Mouse (Mus musculus): Measurements from ENCODE around the gene Tiam1. TPM values are rescaled to one million over a fixed set of nuclear protein-coding genes. Genes with fewer than 3 reads are reported as not detected.

Gene Tiam1
- total and polyA plus RNA-seq, 3 experiments, result 1.8 to 5.3 (median 2.9) TPM

DNA sequence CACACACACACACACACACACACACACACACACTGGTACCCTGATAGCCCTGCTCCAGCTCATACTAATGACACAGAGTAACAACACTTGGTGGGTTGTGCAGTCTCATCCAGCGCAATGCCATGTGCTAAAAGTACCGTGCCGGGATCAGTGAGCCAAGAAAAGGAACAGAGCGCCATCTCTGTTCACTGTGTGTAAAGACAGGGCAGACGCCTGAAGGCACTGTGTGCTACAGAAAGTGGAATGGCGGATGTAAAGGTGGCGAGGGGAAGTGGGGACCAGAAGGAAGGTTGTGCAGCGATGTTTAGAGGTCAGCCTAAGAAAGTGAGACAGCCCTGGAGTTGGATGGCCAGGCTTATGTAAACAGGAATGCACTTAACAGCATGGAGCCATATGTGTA, 221.1 kb downstream of the Tiam1 start:
- TF ChIP-seq GATA2 (IDR thresholded peaks at IDR 0.05; ENCODE audit: borderline replicate concordance, low read depth, low read length) (no peak), CTCF (IDR thresholded peaks at IDR 0.05; ENCODE audit: low read depth, low read length) (no peak), GATA1 (IDR thresholded peaks at IDR 0.05; ENCODE audit: borderline replicate concordance, low read length) (no peak), TAL1 (conservative IDR thresholded peaks at IDR 0.05; ENCODE audit: low read depth, low read length) (no peak), POLR2AphosphoS5 (IDR thresholded peaks at IDR 0.05; ENCODE audit: insufficient replicate concordance, low read depth, low read length) (no peak)
- no peak overlapping the region for H3K4me3 ChIP-seq (ENCODE audit: low read depth, low read length)
- no peaks in the 10 kb centered on the region for H3K36me3 ChIP-seq (replicated peaks)
- peaks cover 64% of the 10 kb centered on the region for H3K9me3 ChIP-seq (replicated peaks)
- ATAC-seq (ENCODE audit: extremely low read depth, insufficient number of reproducible peaks, low FRiP score, poor library complexity, severe bottlenecking), result no peak
- DNase-seq (ENCODE audit: low spot score), result no peak
- H3K4me1 ChIP-seq (ENCODE audit: insufficient read depth, low read depth, low read length), result no peaks in the 10 kb centered on the region
- no peaks in the 10 kb centered on the region; the same call in 1 of the 2 replicates for H3K27me3 ChIP-seq (ENCODE audit: insufficient read depth, low read length)

- no peaks in the 10 kb centered on the region; the same call in 1 of the 2 replicates for H3K27me3 ChIP-seq (ENCODE audit: insufficient read depth, low read length)
- no peaks in the 10 kb centered on the region for H3K4me1 ChIP-seq (ENCODE audit: insufficient read depth, low read depth, low read length)
- ATAC-seq (ENCODE audit: extremely low read depth, insufficient number of reproducible peaks, low FRiP score, poor library complexity, severe bottlenecking), result no peak
- no peak for DNase-seq (ENCODE audit: low spot score)
- TF ChIP-seq GATA1 (IDR thresholded peaks at IDR 0.05; ENCODE audit: borderline replicate concordance, low read length) (no peak), CTCF (IDR thresholded peaks at IDR 0.05; ENCODE audit: low read depth, low read length) (no peak), GATA2 (IDR thresholded peaks at IDR 0.05; ENCODE audit: borderline replicate concordance, low read depth, low read length) (no peak), TAL1 (conservative IDR thresholded peaks at IDR 0.05; ENCODE audit: low read depth, low read length) (no peak), POLR2AphosphoS5 (IDR thresholded peaks at IDR 0.05; ENCODE audit: insufficient replicate concordance, low read depth, low read length) (no peak)
- peaks cover 59% of the 10 kb centered on the region for H3K9me3 ChIP-seq (replicated peaks)
- no peaks in the 10 kb centered on the region for H3K36me3 ChIP-seq (replicated peaks)
- no peak overlapping the region for H3K4me3 ChIP-seq (ENCODE audit: low read depth, low read length)
These were observed 222.2 kb downstream of the Tiam1 start for GRCm38 (mm10) chr16:89921370-89921769.

- ATAC-seq (ENCODE audit: extremely low read depth, insufficient number of reproducible peaks, low FRiP score, poor library complexity, severe bottlenecking) (no peak), DNase-seq (ENCODE audit: low spot score) (no peak)
- no peak for TF ChIP-seq TAL1 (conservative IDR thresholded peaks at IDR 0.05; ENCODE audit: low read depth, low read length)
- no peak for TF ChIP-seq CTCF (IDR thresholded peaks at IDR 0.05; ENCODE audit: low read depth, low read length)
- TF ChIP-seq POLR2AphosphoS5 (IDR thresholded peaks at IDR 0.05; ENCODE audit: insufficient replicate concordance, low read depth, low read length), result no peak
- no peak for TF ChIP-seq GATA2 (IDR thresholded peaks at IDR 0.05; ENCODE audit: borderline replicate concordance, low read depth, low read length)
- TF ChIP-seq GATA1 (IDR thresholded peaks at IDR 0.05; ENCODE audit: borderline replicate concordance, low read length), result no peak
- Histone ChIP-seq H3K4me3 (ENCODE audit: low read depth, low read length) (no peak overlapping the region), H3K36me3 (replicated peaks) (no peaks in the 10 kb centered on the region), H3K4me1 (ENCODE audit: insufficient read depth, low read depth, low read length) (no peaks in the 10 kb centered on the region), H3K27me3 (ENCODE audit: insufficient read depth, low read length) (no peaks in the 10 kb centered on the region; the same call in 1 of the 2 replicates), H3K9me3 (replicated peaks) (peaks cover 52% of the 10 kb centered on the region)
These were observed 223.2 kb downstream of the Tiam1 start for GRCm38 (mm10) chr16:89920417-89920816.

DNA sequence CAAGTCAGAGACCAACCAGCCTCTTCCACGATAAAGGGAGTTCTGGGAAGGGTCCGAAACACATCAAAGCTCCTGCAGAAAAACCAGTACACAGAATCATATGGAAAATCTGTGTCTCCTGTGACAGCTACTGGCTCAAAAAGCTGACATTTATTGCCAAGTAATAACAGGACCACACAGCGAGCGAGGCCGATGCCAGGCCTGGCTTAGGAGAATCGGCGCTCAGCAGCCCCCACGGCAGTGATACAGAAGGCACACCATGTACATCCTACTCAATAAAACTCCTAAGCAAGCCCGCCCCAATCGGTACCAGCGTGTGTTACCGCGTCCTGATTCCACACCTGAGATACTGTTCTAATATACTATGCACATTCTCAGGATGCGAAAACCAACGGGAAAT, 226.2 kb downstream of the Tiam1 start:
- TF ChIP-seq TAL1 (conservative IDR thresholded peaks at IDR 0.05; ENCODE audit: low read depth, low read length) (no peak), CTCF (IDR thresholded peaks at IDR 0.05; ENCODE audit: low read depth, low read length) (no peak), GATA1 (IDR thresholded peaks at IDR 0.05; ENCODE audit: borderline replicate concordance, low read length) (no peak), POLR2AphosphoS5 (IDR thresholded peaks at IDR 0.05; ENCODE audit: insufficient replicate concordance, low read depth, low read length) (no peak), GATA2 (IDR thresholded peaks at IDR 0.05; ENCODE audit: borderline replicate concordance, low read depth, low read length) (no peak)
- Histone ChIP-seq H3K27me3 (ENCODE audit: insufficient read depth, low read length) (no peaks in the 10 kb centered on the region; the same call in 1 of the 2 replicates), H3K4me3 (ENCODE audit: low read depth, low read length) (no peak overlapping the region), H3K36me3 (replicated peaks) (no peaks in the 10 kb centered on the region), H3K9me3 (replicated peaks) (peaks cover 47% of the 10 kb centered on the region), H3K4me1 (ENCODE audit: insufficient read depth, low read depth, low read length) (no peaks in the 10 kb centered on the region)
- ATAC-seq (ENCODE audit: extremely low read depth, insufficient number of reproducible peaks, low FRiP score, poor library complexity, severe bottlenecking) (no peak), DNase-seq (ENCODE audit: low spot score) (no peak)

DNA sequence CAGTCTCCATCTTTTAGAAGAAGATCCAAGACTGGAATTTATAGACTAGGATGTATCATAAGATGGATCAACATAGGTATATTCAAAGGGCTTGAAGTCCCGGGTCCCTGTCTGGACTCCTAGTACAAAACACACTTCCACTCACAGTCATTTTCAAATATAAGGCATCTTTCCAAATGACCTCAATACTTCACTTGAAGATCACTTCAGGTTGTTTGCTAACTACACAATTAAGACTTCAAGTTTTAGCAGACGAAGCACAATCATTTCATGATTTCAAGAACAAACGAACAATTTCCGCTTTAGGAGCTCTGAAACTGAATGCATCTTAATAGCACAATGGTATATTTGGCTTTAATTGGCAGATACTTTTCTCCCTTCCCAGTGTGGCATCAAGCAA, 228.6 kb downstream of the Tiam1 start:
- no peak for TF ChIP-seq CTCF (IDR thresholded peaks at IDR 0.05; ENCODE audit: low read depth, low read length)
- TF ChIP-seq GATA1 (IDR thresholded peaks at IDR 0.05; ENCODE audit: borderline replicate concordance, low read length), result no peak
- peaks cover 45% of the 10 kb centered on the region for H3K9me3 ChIP-seq (replicated peaks)
- H3K4me3 ChIP-seq (ENCODE audit: low read depth, low read length), result no peak overlapping the region
- H3K27me3 ChIP-seq (ENCODE audit: insufficient read depth, low read length), result no peaks in the 10 kb centered on the region; the same call in 1 of the 2 replicates
- no peaks in the 10 kb centered on the region for H3K36me3 ChIP-seq (replicated peaks)
- H3K4me1 ChIP-seq (ENCODE audit: insufficient read depth, low read depth, low read length), result no peaks in the 10 kb centered on the region
- no peak for ATAC-seq (ENCODE audit: extremely low read depth, insufficient number of reproducible peaks, low FRiP score, poor library complexity, severe bottlenecking)
- no peak for DNase-seq (ENCODE audit: low spot score)

- Histone ChIP-seq H3K4me3 (ENCODE audit: low read depth, low read length) (no peak overlapping the region), H3K9me3 (replicated peaks) (peaks cover 45% of the 10 kb centered on the region), H3K36me3 (replicated peaks) (no peaks in the 10 kb centered on the region), H3K4me1 (ENCODE audit: insufficient read depth, low read depth, low read length) (no peaks in the 10 kb centered on the region), H3K27me3 (ENCODE audit: insufficient read depth, low read length) (no peaks in the 10 kb centered on the region)
- ATAC-seq (ENCODE audit: extremely low read depth, insufficient number of reproducible peaks, low FRiP score, poor library complexity, severe bottlenecking) (no peak), DNase-seq (ENCODE audit: low spot score) (no peak)
- TF ChIP-seq CTCF (IDR thresholded peaks at IDR 0.05; ENCODE audit: low read depth, low read length) (no peak), GATA1 (IDR thresholded peaks at IDR 0.05; ENCODE audit: borderline replicate concordance, low read length) (no peak), GATA2 (IDR thresholded peaks at IDR 0.05; ENCODE audit: borderline replicate concordance, low read depth, low read length) (no peak)
These were observed 230.7 kb downstream of the Tiam1 start for GRCm38 (mm10) chr16:89912686-89913375.
